Comparison of ENCODE assay signal across 8 mouse cellular contexts in the genomic region with DNA sequence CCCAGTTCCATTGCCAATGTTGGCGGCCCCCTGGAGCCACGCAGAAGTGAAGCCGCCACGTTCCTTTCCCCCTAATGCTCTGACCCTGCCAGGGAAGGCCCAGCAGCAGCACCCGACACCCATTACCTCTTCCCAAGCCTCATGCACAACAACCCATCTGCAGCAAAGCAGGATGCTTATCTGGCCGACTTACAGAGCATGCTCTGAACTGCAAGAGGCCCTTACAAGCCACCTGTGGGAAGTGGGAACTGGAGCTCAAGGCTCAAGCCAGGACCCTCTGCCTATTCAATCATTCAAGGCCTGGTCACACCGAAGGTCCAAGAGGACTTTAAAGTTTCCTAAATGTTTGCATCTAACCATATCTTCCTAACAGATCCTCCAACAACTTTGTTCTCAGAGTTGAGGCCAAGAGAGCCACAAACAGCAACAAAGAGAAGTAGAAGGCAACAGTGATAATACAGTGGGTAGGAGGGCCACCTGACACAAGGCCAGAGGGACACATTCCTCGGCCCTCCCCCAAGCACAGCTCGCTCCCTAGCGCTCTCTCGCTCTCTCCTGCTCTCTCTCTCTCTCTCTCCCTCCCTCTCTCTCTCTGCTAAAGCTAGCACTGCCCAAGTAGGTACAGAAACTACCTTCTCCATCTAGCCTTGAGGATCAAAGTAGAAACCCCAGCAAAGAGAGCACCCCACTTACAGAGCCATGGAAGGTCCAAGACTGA. TPM values are rescaled to one million over a fixed set of nuclear protein-coding genes. Genes with fewer than 3 reads are reported as not detected.
DNase-seq lines count a peak whose midpoint lies in the region; ATAC-seq and TF ChIP-seq lines count a peak whose summit lies in the region.

No protein-coding gene starts in this region.

- no peak overlapping the region for H3K27ac ChIP-seq in kidney, adult 2 months (ENCODE audit: insufficient read depth, low read depth, low read length)
- no peak overlapping the region for H3K27ac ChIP-seq in bone marrow macrophage, adult 2 months (ENCODE audit: insufficient read depth, low read depth, low read length)
- peak overlapping the region; percentile 10; the same call in 1 of the 2 replicates for H3K27ac ChIP-seq in hindbrain, embryonic 13.5 days
- no peak overlapping the region for H3K27ac ChIP-seq in midbrain, embryonic 14.5 days (replicated peaks; ENCODE audit: low read depth, low read length)

- H3K4me1 ChIP-seq in kidney, adult 2 months (ENCODE audit: control insufficient read depth, insufficient read depth, low read length): peaks cover 23% of the 10 kb centered on the region
- H3K4me1 ChIP-seq in bone marrow macrophage, adult 2 months (ENCODE audit: control insufficient read depth, insufficient read depth, low read length): peaks cover 10% of the 10 kb centered on the region
- H3K4me1 ChIP-seq in hindbrain, embryonic 13.5 days (replicated peaks): peaks cover 51% of the 10 kb centered on the region
- peaks cover 34% of the 10 kb centered on the region for H3K4me1 ChIP-seq in midbrain, embryonic 14.5 days (ENCODE audit: control insufficient read depth, insufficient read depth, low read length)

- peaks cover 4% of the 10 kb centered on the region; the same call in 1 of the 2 replicates for H3K36me3 ChIP-seq in kidney, adult 2 months (ENCODE audit: control insufficient read depth, insufficient read depth, low read length)
- H3K36me3 ChIP-seq in hindbrain, embryonic 13.5 days: peaks cover 32% of the 10 kb centered on the region
- peaks cover 31% of the 10 kb centered on the region for H3K36me3 ChIP-seq in midbrain, embryonic 14.5 days (ENCODE audit: control insufficient read depth, insufficient read depth, low read length)

- DNase-seq in kidney, adult 2 months: no peak
- DNase-seq in kidney, postnatal 14 days: no peak
- no peak for DNase-seq in midbrain, embryonic 14.5 days
- no peak for DNase-seq in embryo, embryonic 10.5 days (ENCODE audit: low spot score)
- no peak for DNase-seq in urinary bladder, postnatal 14 days (ENCODE audit: low spot score)

- peak overlapping the region; percentile 99 for H3K9ac ChIP-seq in hindbrain, embryonic 13.5 days
- H3K9ac ChIP-seq in midbrain, embryonic 14.5 days (replicated peaks; ENCODE audit: low read length): peak overlapping the region; percentile 94

- H3K27me3 ChIP-seq in kidney, adult 2 months (replicated peaks; ENCODE audit: control insufficient read depth, insufficient read depth, low read length): no peaks in the 10 kb centered on the region
- H3K27me3 ChIP-seq in hindbrain, embryonic 13.5 days: no peaks in the 10 kb centered on the region
- H3K27me3 ChIP-seq in midbrain, embryonic 14.5 days (ENCODE audit: control insufficient read depth, insufficient read depth, low read length): no peaks in the 10 kb centered on the region

- H3K4me3 ChIP-seq in kidney, adult 2 months (ENCODE audit: insufficient read depth, low read depth, low read length): 0 out of 2 replicates have a peak overlapping the region, but pooled peaks have one; percentile 5
- peak overlapping the region; percentile 91 for H3K4me3 ChIP-seq in bone marrow macrophage, adult 2 months (ENCODE audit: insufficient read depth, low read length)
- peak overlapping the region; percentile 100 for H3K4me3 ChIP-seq in hindbrain, embryonic 13.5 days
- H3K4me3 ChIP-seq in midbrain, embryonic 14.5 days (replicated peaks; ENCODE audit: low read depth, low read length): peak overlapping the region; percentile 97

- peak overlapping the region; percentile 100 for H3K4me2 ChIP-seq in hindbrain, embryonic 13.5 days
- peak overlapping the region; percentile 100 for H3K4me2 ChIP-seq in midbrain, embryonic 14.5 days (ENCODE audit: low read length)

- TF ChIP-seq CTCF in kidney, adult 2 months (conservative IDR thresholded peaks at IDR 0.05; ENCODE audit: insufficient read depth, insufficient read length, low read depth, low read length): no peak
- TF ChIP-seq CTCF in bone marrow macrophage, adult 2 months (IDR thresholded peaks at IDR 0.05; ENCODE audit: low read depth, low read length): no peak

- WGBS in kidney, adult 2 months: 19% methylated on average over 11 of the region's 11 CpGs
- 46% methylated on average over 11 of the region's 11 CpGs for WGBS in hindbrain, embryonic 13.5 days
- WGBS in midbrain, embryonic 14.5 days: 34% methylated on average over 11 of the region's 11 CpGs

- no peak for TF ChIP-seq POLR2A in kidney, adult 2 months (IDR thresholded peaks at IDR 0.05; ENCODE audit: low read depth, low read length)
- no peak for TF ChIP-seq POLR2A in bone marrow macrophage, adult 2 months (IDR thresholded peaks at IDR 0.05; ENCODE audit: borderline replicate concordance, low read depth, low read length)

- no peak for ATAC-seq in hindbrain, embryonic 13.5 days (ENCODE audit: low FRiP score)
- no peak for ATAC-seq in midbrain, embryonic 14.5 days (ENCODE audit: low FRiP score, low TSS enrichment)
- no peak for ATAC-seq in CD4-positive, CD25-positive, alpha-beta regulatory T cell, adult 4 months

- no peaks in the 10 kb centered on the region for H3K9me3 ChIP-seq in hindbrain, embryonic 13.5 days
- no peaks in the 10 kb centered on the region for H3K9me3 ChIP-seq in midbrain, embryonic 14.5 days (ENCODE audit: control insufficient read depth, low read length)

RNA-seq across cellular contexts. Expression of gene Kmt2d, which starts 2.5 kb away (rescaled TPM):
- polyA plus RNA-seq in kidney, adult 2 months (2012; rRNA removed): 18.8 and 20.8 TPM in 2 replicates
- 69.1 and 75.3 TPM in 2 replicates for polyA plus RNA-seq in bone marrow macrophage, adult 2 months (2012; ENCODE audit: insufficient read depth, insufficient read length, missing spikeins)
- polyA plus RNA-seq in hindbrain, embryonic 13.5 days (2015; fragmentation: Nextera tagmentation; extraction: Ambion mirVana): 11.6 and 12.1 TPM in 2 replicates
- 13.6 and 16.0 TPM in 2 replicates for polyA plus RNA-seq in midbrain, embryonic 14.5 days (2014; fragmentation: Nextera tagmentation; extraction: Ambion mirVana)
- 10 to 100 TPM; 30.9 to 38.6 TPM for polyA plus RNA-seq in CD4-positive, CD25-positive, alpha-beta regulatory T cell, adult 4 months (2017; shearing (Covaris generic))

RNA-seq across cellular contexts. Expression of gene Rhebl1, which starts 25.8 kb away (rescaled TPM):
- 6.4 and 7.1 TPM in 2 replicates for polyA plus RNA-seq in kidney, adult 2 months (2012; rRNA removed)
- 9.8 and 11.8 TPM in 2 replicates for polyA plus RNA-seq in bone marrow macrophage, adult 2 months (2012; ENCODE audit: insufficient read depth, insufficient read length, missing spikeins)
- 29.7 and 34.7 TPM in 2 replicates for polyA plus RNA-seq in hindbrain, embryonic 13.5 days (2015; fragmentation: Nextera tagmentation; extraction: Ambion mirVana)
- polyA plus RNA-seq in midbrain, embryonic 14.5 days (2014; fragmentation: Nextera tagmentation; extraction: Ambion mirVana): 23.7 and 31.9 TPM in 2 replicates
- 10 to 100 TPM; 11.3 to 14.2 TPM for polyA plus RNA-seq in CD4-positive, CD25-positive, alpha-beta regulatory T cell, adult 4 months (2017; shearing (Covaris generic))

RNA-seq across cellular contexts. Expression of gene Dhh, which starts 29.8 kb away (rescaled TPM):
- polyA plus RNA-seq in kidney, adult 2 months (2012; rRNA removed): 1.2 and 1.5 TPM in 2 replicates
- polyA plus RNA-seq in bone marrow macrophage, adult 2 months (2012; ENCODE audit: insufficient read depth, insufficient read length, missing spikeins): not detected in 2 replicates
- polyA plus RNA-seq in hindbrain, embryonic 13.5 days (2015; fragmentation: Nextera tagmentation; extraction: Ambion mirVana): 1.7 and 2.2 TPM in 2 replicates
- polyA plus RNA-seq in midbrain, embryonic 14.5 days (2014; fragmentation: Nextera tagmentation; extraction: Ambion mirVana): 0.36 and 0.57 TPM in 2 replicates
- polyA plus RNA-seq in CD4-positive, CD25-positive, alpha-beta regulatory T cell, adult 4 months (2017; shearing (Covaris generic)): not detected

RNA-seq across cellular contexts. Expression of gene Prkag1, which starts 37.2 kb away (rescaled TPM):
- 68.9 and 72.7 TPM in 2 replicates for polyA plus RNA-seq in kidney, adult 2 months (2012; rRNA removed)
- polyA plus RNA-seq in bone marrow macrophage, adult 2 months (2012; ENCODE audit: insufficient read depth, insufficient read length, missing spikeins): 82.3 and 86.6 TPM in 2 replicates
- 73.4 and 77.5 TPM in 2 replicates for polyA plus RNA-seq in hindbrain, embryonic 13.5 days (2015; fragmentation: Nextera tagmentation; extraction: Ambion mirVana)
- 56.5 and 72.8 TPM in 2 replicates for polyA plus RNA-seq in midbrain, embryonic 14.5 days (2014; fragmentation: Nextera tagmentation; extraction: Ambion mirVana)
- polyA plus RNA-seq in CD4-positive, CD25-positive, alpha-beta regulatory T cell, adult 4 months (2017; shearing (Covaris generic)): 100 to 1,000 TPM; 126 to 187 TPM

RNA-seq across cellular contexts. Expression of gene Lmbr1l, which starts 49.5 kb away (rescaled TPM):
- 36.1 and 50.2 TPM in 2 replicates for polyA plus RNA-seq in kidney, adult 2 months (2012; rRNA removed)
- polyA plus RNA-seq in bone marrow macrophage, adult 2 months (2012; ENCODE audit: insufficient read depth, insufficient read length, missing spikeins): 22.0 and 25.7 TPM in 2 replicates
- polyA plus RNA-seq in hindbrain, embryonic 13.5 days (2015; fragmentation: Nextera tagmentation; extraction: Ambion mirVana): 37.7 and 38.3 TPM in 2 replicates
- 11.2 and 19.4 TPM in 2 replicates for polyA plus RNA-seq in midbrain, embryonic 14.5 days (2014; fragmentation: Nextera tagmentation; extraction: Ambion mirVana)
- polyA plus RNA-seq in CD4-positive, CD25-positive, alpha-beta regulatory T cell, adult 4 months (2017; shearing (Covaris generic)): 10 to 100 TPM; 23.3 to 61.6 TPM

Comparison
In these comparisons a context has a peak if more than half of its experiments do, and no peak if none do; other contexts are left out.
1. H3K4me3 ChIP-seq: peak in every context shown above with its lines; median percentile 100 in hindbrain, embryonic 13.5 days; 97 in midbrain, embryonic 14.5 days; 91 in bone marrow macrophage, adult 2 months; 5 in kidney, adult 2 months.